Mouse (Mus musculus): ENCODE data around the gene 1700017N19Rik.

1700017N19Rik gene

DNA sequence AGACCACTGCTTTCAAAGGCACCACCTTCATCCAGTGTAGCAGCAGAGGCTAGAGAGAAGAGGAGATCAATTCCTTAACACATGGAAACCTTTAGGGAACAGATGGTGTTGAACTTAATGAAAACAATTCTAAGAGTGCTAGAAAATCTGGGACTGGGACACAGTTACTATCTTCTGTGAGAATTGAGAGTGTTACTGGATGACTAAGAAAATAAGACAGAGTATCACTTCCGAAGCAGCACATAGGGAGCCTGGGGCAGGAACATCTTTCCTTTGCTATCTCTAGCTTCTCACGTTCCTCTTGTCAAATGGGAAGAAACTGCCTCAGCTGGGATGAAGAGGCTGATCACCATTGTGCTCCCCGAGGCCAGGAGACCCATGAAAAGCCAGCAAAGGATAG lies 52.6 kb downstream of the 1700017N19Rik start:
- in situ Hi-C loops (cut with MboI; ENCODE audit: low pct_unique_long_range_greater_than_20kb in 1 of 2, low sequenced_read_pairs in 2 of 2, unreplicated experiment in 1 of 2), result no loop called here

- in situ Hi-C loops (cut with MboI; ENCODE audit: low pct_unique_long_range_greater_than_20kb in 1 of 2, low sequenced_read_pairs in 2 of 2, unreplicated experiment in 1 of 2), result no loop called here
Measured at GRCm38 (mm10) chr10:100645331-100645935, 55.1 kb downstream of the 1700017N19Rik start.

GRCm38 (mm10) chr10:100654183-100654582 lies 63.9 kb downstream of the 1700017N19Rik start:
- in situ Hi-C loops (cut with MboI; ENCODE audit: low pct_unique_long_range_greater_than_20kb in 1 of 2, low sequenced_read_pairs in 2 of 2, unreplicated experiment in 1 of 2), result no loop called here

- in situ Hi-C loops (cut with MboI; ENCODE audit: low pct_unique_long_range_greater_than_20kb in 1 of 2, low sequenced_read_pairs in 2 of 2, unreplicated experiment in 1 of 2), result no loop called here
Measured at GRCm38 (mm10) chr10:100661970-100662590, 71.8 kb downstream of the 1700017N19Rik start.
